Mouse (Mus musculus) erythroblast, embryonic 14.5 days (primary cell): ENCODE data around the gene Slc38a9.
"Not testable (repeated sequence)": the region's sequence is repeated elsewhere in the genome, so short reads cannot be mapped to it uniquely, and the experiment has no call there.

Experiments used
- GATA1 ChIP-seq: IDR thresholded peaks from 2 replicates; pipeline ENCODE4 v1.6.1; 2012; ENCODE audit warnings: low read length, inconsistent platforms, mixed read lengths
- TAL1 ChIP-seq: IDR thresholded peaks from 3 replicates; pipeline ENCODE4 v1.6.1; 2012; ENCODE audit warnings: low read length, inconsistent platforms, mixed read lengths

GRCm38 (mm10) chr13:112724260-112724659 lies 63.7 kb downstream of the Slc38a9 start:
- not testable (repeated sequence) for TF ChIP-seq GATA1, TAL1
